Mouse (Mus musculus): ENCODE measurements around the gene Esp22.
"Not testable (repeated sequence)": the region's sequence is repeated elsewhere in the genome, so short reads cannot be mapped to it uniquely, and the experiment has no call there.

GRCm38 (mm10) chr17:39129156-39129555, 34.0 kb downstream of the Esp22 start:
- not testable (repeated sequence) for TF ChIP-seq EP300 (optimal IDR thresholded peaks at IDR 0.05); CTCF (IDR thresholded peaks at IDR 0.05; ENCODE audit: low read depth)
